Mouse (Mus musculus) limb, embryonic 14.5 days (tissue): ENCODE measurements around the gene Ror2. TPM values are rescaled to one million over a fixed set of nuclear protein-coding genes. Genes with fewer than 3 reads are reported as not detected.

Source experiments
- ATAC-seq: fragments of 200-750 bp; cut with Nextera tagmentation; 2 replicates; pipeline ENCODE4 v1.8.0; 2017; ENCODE audit warnings: low read depth, moderate number of reproducible peaks, moderate TSS enrichment; ENCODE audit not compliant: low FRiP score
- DNase-seq: peaks from one replicate; pipeline ENCODE4 v3.0.0-alpha.2; 2015; ENCODE audit warnings: low spot score
- H3K27ac ChIP-seq: fragments of 300-500 bp; sonication (generic); replicated peaks from 2 replicates; pipeline ENCODE4 v1.5.1; 2014; ENCODE audit warnings: low read depth, mild to moderate bottlenecking, low read length, moderate library complexity, mixed read lengths
- H3K27me3 ChIP-seq: fragments of 300-500 bp; sonication (generic); 2 replicates; pipeline ENCODE4 v1.6.1; 2014; ENCODE audit warnings: low read length, mixed read lengths; ENCODE audit not compliant: control insufficient read depth, insufficient read depth
- H3K36me3 ChIP-seq: fragments of 300-500 bp; sonication (generic); 2 replicates; pipeline ENCODE4 v1.6.1; 2014; ENCODE audit warnings: mild to moderate bottlenecking, low read length, moderate library complexity, mixed read lengths; ENCODE audit not compliant: control insufficient read depth, insufficient read depth
- H3K4me1 ChIP-seq: fragments of 300-500 bp; sonication (generic); 2 replicates; pipeline ENCODE4 v1.6.1; 2014; ENCODE audit warnings: antibody characterized with exemption, low read length, mixed read lengths; ENCODE audit not compliant: control insufficient read depth, insufficient read depth
- H3K4me2 ChIP-seq: fragments of 300-500 bp; sonication (generic); replicated peaks from 2 replicates; pipeline ENCODE4 v1.6.1; 2014; ENCODE audit warnings: low read depth, mild to moderate bottlenecking, low read length, moderate library complexity; ENCODE audit not compliant: severe bottlenecking
- H3K4me3 ChIP-seq: fragments of 300-500 bp; sonication (generic); replicated peaks from 2 replicates; pipeline ENCODE4 v1.5.1; 2014; ENCODE audit warnings: low read length
- H3K9ac ChIP-seq: fragments of 300-500 bp; sonication (generic); 2 replicates; pipeline ENCODE4 v1.6.1; 2014; ENCODE audit warnings: mild to moderate bottlenecking, low read depth, low read length, moderate library complexity; ENCODE audit not compliant: severe bottlenecking
- H3K9me3 ChIP-seq: fragments of 300-500 bp; sonication (generic); 2 replicates; pipeline ENCODE4 v1.6.1; 2016; ENCODE audit warnings: low read length; ENCODE audit not compliant: control insufficient read depth
- POLR2A ChIP-seq: fragments of 200-500 bp; IDR thresholded peaks from 2 replicates; pipeline ENCODE4 v1.8.0; 2012; ENCODE audit warnings: inconsistent platforms, mild to moderate bottlenecking, moderate library complexity, borderline replicate concordance; ENCODE audit not compliant: insufficient read depth, insufficient read length; ENCODE audit errors: extremely low read depth
- WGBS: fragments of 180-500 bp; shearing (Covaris S2); extraction: QIAGEN DNeasy Blood & Tissue Kit; methylation state at CpG from one replicate; pipeline ENCODE4 v1.1.7; 2014; 5-methylcytosine and 5-hydroxymethylcytosine counted together
- polyA plus RNA-seq, 2 experiments: library from polyadenylated mRNA; depleted of rRNA in 1 of 2; stranded (reverse) in 1 of 2; unstranded in 1 of 2; fragments of >200 nt; fragmentation: Nextera tagmentation in 1 of 2; extraction: Ambion mirVana in 1 of 2; gene quantifications; 2 replicates each; pipeline versions ENCODE4 v1.2.1 to v1.2.3; 2012 to 2014

Gene Ror2
- polyA plus RNA-seq, 2 experiments: 19.0 to 33.0 TPM

GRCm38 (mm10) chr13:53192286-53192685, 93.6 kb downstream of the Ror2 start:
- no peak for DNase-seq
- no peaks in the 10 kb centered on the region for H3K9me3 ChIP-seq
- ATAC-seq: no peak
- H3K4me2 ChIP-seq: no peak overlapping the region
- H3K36me3 ChIP-seq: no peaks in the 10 kb centered on the region
- no peak overlapping the region for H3K4me3 ChIP-seq
- peaks cover 66% of the 10 kb centered on the region for H3K4me1 ChIP-seq
- 70% methylated on average over 6 of the region's 6 CpGs for WGBS
- peak overlapping the region; percentile 2; the same call in 1 of the 2 replicates for H3K27ac ChIP-seq
- TF ChIP-seq POLR2A: no peak
- H3K27me3 ChIP-seq: no peaks in the 10 kb centered on the region
- H3K9ac ChIP-seq: no peak overlapping the region

- 50% methylated on average over 7 of the region's 7 CpGs for WGBS
- no peaks in the 10 kb centered on the region for H3K36me3 ChIP-seq
- H3K9me3 ChIP-seq: no peaks in the 10 kb centered on the region
- no peak overlapping the region for H3K4me2 ChIP-seq
- no peak overlapping the region for H3K4me3 ChIP-seq
- ATAC-seq: no peak
- DNase-seq: no peak
- no peaks in the 10 kb centered on the region for H3K27me3 ChIP-seq
- peaks cover 59% of the 10 kb centered on the region for H3K4me1 ChIP-seq
- H3K27ac ChIP-seq: 0 out of 2 replicates have a peak overlapping the region, but pooled peaks have one; percentile 2
- no peak for TF ChIP-seq POLR2A
- H3K9ac ChIP-seq: no peak overlapping the region
Measured at GRCm38 (mm10) chr13:53191657-53192056, 94.3 kb downstream of the Ror2 start.

- H3K4me1 ChIP-seq: peaks cover 39% of the 10 kb centered on the region
- no peak overlapping the region for H3K27ac ChIP-seq
- no peak for TF ChIP-seq POLR2A
- ATAC-seq (no peak), DNase-seq (no peak)
- H3K9me3 ChIP-seq: no peaks in the 10 kb centered on the region
- H3K4me2 ChIP-seq: no peak overlapping the region
- H3K36me3 ChIP-seq: no peaks in the 10 kb centered on the region
- H3K27me3 ChIP-seq: no peaks in the 10 kb centered on the region
- H3K4me3 ChIP-seq: no peak overlapping the region
- 38% methylated on average over 10 of the region's 10 CpGs for WGBS
- H3K9ac ChIP-seq: no peak overlapping the region
Measured at GRCm38 (mm10) chr13:53188935-53189334, 97.0 kb downstream of the Ror2 start.

GRCm38 (mm10) chr13:53184858-53185257, 101.1 kb downstream of the Ror2 start:
- H3K27ac ChIP-seq: no peak overlapping the region
- no peak overlapping the region for H3K4me2 ChIP-seq
- DNase-seq (no peak), ATAC-seq (no peak)
- H3K4me3 ChIP-seq: no peak overlapping the region
- peaks cover 50% of the 10 kb centered on the region for H3K4me1 ChIP-seq
- H3K9me3 ChIP-seq: no peaks in the 10 kb centered on the region
- H3K27me3 ChIP-seq: no peaks in the 10 kb centered on the region
- WGBS: 75% methylated on average over 1 of the region's 1 CpGs
- no peak overlapping the region for H3K9ac ChIP-seq
- H3K36me3 ChIP-seq: no peaks in the 10 kb centered on the region
- TF ChIP-seq POLR2A: no peak

GRCm38 (mm10) chr13:53184149-53184548, 101.8 kb downstream of the Ror2 start:
- Histone ChIP-seq H3K9me3 (no peaks in the 10 kb centered on the region), H3K27ac (peak overlapping the region; percentile 76), H3K4me1 (peaks cover 53% of the 10 kb centered on the region), H3K9ac (no peak overlapping the region), H3K4me2 (no peak overlapping the region), H3K4me3 (no peak overlapping the region), H3K27me3 (no peaks in the 10 kb centered on the region), H3K36me3 (no peaks in the 10 kb centered on the region)
- ATAC-seq: no peak
- no peak for TF ChIP-seq POLR2A
- WGBS: 42% methylated on average over 5 of the region's 5 CpGs
- no peak for DNase-seq

GRCm38 (mm10) chr13:53183161-53183577, 102.8 kb downstream of the Ror2 start:
- peak; percentile 79 for DNase-seq
- no peaks in the 10 kb centered on the region for H3K36me3 ChIP-seq
- H3K4me3 ChIP-seq: peak overlapping the region; percentile 7; the same call in 1 of the 2 replicates
- no peaks in the 10 kb centered on the region for H3K27me3 ChIP-seq
- peak overlapping the region; percentile 25; the same call in 1 of the 2 replicates for H3K9ac ChIP-seq
- H3K4me2 ChIP-seq: peak overlapping the region; percentile 24
- H3K4me1 ChIP-seq: peaks cover 55% of the 10 kb centered on the region
- H3K27ac ChIP-seq: peak overlapping the region; percentile 76
- H3K9me3 ChIP-seq: no peaks in the 10 kb centered on the region
- 14% methylated on average over 8 of the region's 8 CpGs for WGBS
- no peak for TF ChIP-seq POLR2A
- peak; percentile 83 for ATAC-seq
